Mouse (Mus musculus) mouse embryonic stem cell (cell line): ENCODE results near the gene Dtx3.
"Not testable (repeated sequence)": the region's sequence is repeated elsewhere in the genome, so short reads cannot be mapped to it uniquely, and the experiment has no call there.

Experiments
- in situ Hi-C, 2 experiments: fragments of 300-500 bp; cut with MboI; formaldehyde crosslinking; loops; 1 replicate in 1 of 2; 3 replicates in 1 of 2; pipeline ENCODE4 v1.14.3; 2019 to 2020; ENCODE audit warnings: low sequenced_read_pairs in 2 of 2, low pct_unique_long_range_greater_than_20kb in 1 of 2, mixed read lengths in 1 of 2; ENCODE audit not compliant: unreplicated experiment in 1 of 2

Gene Dtx3

GRCm38 (mm10) chr10:127209928-127210570, 14.5 kb upstream of the Dtx3 start:
- in situ Hi-C loops, result no loop called here

- in situ Hi-C loops, result no loop called here
Observed at GRCm38 (mm10) chr10:127208921-127209320, 13.4 kb upstream of the Dtx3 start.

DNA sequence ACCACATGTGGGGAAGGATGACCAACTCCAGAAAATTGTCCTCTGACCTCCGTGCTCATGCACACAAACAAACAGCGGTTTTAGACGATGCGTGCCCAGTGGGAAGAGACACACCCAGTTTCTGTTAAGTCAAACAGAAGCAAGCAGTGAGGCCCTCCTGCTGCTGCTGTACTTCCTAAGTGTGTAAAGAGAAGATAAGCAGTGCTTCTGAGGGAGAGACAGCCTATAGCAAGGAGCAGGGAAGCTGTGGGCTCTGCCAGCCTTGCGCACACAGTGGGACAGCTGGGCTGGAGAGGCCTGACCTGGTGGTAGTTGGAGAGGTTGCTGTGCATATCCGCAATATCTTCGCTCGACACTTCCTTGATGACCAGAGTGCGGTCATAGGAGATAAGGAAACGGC, 9.8 kb upstream of the Dtx3 start:
- in situ Hi-C loops, result no loop called here

DNA sequence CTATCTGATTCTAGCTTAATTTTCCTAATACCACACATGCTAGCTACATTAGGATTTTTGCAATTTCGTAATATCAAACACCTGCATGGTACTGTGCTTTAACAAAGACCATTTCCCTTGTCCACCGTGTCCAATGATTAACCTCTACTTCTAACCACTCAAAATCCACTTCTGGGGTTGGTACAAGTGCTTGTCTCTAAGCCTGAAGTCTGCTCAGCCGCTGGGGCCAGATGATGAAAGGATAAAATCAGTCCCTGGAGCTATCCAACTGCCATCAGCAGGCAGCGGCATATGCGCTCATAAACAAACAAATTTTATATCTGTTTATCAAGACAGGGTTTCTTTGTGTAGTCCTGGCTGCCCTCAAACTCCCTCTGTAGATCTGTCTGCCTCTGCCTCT, 9.1 kb upstream of the Dtx3 start:
- in situ Hi-C loops, result no loop called here

DNA sequence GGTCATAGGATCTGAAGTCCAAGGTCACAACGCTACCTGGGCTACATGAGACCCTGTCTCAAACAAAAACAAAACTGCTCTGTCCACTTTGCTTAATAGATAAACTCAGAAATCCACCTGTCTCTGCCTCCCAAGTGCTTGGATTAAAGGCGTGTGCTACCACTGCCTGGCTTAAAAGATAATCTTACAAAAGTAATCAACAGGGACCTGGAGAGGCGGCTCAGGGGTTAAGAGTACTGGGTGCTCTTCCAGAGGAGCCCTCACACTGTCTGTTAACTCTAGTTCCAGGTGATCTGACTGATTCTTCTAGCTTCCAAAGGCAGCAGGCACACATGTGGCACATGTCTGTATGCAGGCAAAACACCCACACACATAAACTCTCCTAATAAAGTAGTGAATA, 7.6 kb upstream of the Dtx3 start:
- in situ Hi-C loops, result no loop called here

DNA sequence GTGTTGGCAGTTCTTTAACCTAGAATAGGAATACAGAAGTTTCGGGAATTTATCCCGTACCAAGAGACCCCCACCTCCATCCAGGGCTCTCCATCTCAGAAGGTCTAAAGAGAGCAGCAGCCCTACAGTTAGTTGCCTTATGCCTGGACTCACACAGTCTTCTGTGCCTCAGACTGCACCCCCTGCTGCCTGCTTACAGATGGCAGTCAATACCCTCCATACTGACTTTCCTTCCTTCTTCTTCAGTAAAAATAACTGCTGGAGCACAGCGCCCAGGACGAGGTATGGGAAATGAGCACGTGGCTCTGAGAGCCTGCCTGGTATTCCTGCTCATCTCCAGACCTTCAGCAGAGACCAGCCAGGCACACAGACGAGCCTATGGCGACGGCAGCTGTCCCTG, 4.8 kb upstream of the Dtx3 start:
- in situ Hi-C loops, result no loop called here

- in situ Hi-C loops, result no loop called here
Observed at GRCm38 (mm10) chr10:127199474-127199873, 3.9 kb upstream of the Dtx3 start.

DNA sequence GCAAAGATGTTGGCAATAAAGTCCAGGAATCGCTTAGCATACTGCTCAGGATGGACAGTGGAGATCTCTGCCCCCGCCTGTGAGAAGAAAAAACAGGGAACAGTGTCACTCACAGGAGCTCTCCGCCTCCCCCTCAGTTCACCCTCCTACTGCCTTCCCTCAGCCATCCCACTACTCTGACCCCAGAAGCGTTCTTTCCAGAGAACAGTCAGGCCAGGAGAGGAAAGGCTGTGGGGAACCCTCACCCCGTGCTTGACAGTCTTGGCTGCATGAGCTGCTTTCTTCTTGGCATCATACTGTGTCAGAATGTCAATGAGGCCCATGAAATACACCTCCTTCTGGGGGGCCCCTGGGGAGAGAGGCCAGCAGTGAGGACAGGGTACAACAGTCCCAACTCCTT, 3.5 kb upstream of the Dtx3 start:
- in situ Hi-C loops, result no loop called here

DNA sequence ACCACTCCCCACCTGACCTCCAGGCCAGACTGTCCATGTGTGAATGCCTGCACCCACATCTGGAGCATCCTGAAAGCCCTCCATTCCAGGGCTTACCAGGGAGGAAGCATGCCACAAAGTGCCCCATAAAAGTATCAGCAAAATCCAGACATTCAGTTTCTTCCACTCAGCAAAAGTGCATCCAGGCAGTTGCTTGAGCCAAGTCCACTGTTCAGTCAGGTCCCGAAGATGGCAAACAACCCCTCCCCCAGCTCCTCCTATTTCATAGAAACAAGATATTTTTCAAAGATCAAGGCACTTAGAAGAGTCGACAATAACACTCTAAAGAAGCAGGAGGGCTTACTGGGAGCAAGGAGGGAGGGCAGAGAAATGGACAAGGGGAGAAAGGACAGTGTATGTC, 3.0 kb upstream of the Dtx3 start:
- in situ Hi-C loops, result no loop called here

DNA sequence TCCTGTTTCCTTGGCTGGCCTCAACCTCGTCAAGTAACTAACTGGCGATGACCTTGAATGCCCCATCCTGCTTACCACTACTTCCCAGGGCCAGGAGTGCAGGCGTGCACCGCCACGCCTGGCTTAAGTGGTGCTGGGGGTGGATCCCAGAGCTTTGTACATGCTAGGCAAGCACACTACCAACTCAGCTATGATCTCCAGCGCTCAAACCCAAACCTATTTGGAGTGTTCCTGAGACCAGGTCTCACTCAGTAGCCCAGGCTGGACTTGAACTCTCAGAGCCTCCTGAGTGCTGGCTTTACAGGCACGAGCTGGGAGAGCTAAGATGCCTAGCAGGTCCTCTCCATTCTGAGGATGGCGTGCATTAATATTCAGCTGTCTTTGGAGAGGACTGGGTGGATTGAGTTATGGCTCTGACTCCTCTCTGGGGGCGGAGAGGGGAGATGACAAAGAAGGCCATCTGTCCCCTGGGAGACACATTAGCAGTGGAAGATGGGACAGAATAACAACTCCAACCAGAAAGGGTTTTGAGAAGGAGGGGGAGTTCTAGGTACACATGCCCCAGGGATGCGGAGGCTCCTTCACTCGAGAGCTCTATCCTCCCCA, 2.1 kb upstream of the Dtx3 start:
- in situ Hi-C loops, result no loop called here

GRCm38 (mm10) chr10:127197104-127197503, 1.6 kb upstream of the Dtx3 start:
- in situ Hi-C loops, result no loop called here

- in situ Hi-C loops, result no loop called here
Observed at GRCm38 (mm10) chr10:127196392-127196791, 864 bp upstream of the Dtx3 start.

DNA sequence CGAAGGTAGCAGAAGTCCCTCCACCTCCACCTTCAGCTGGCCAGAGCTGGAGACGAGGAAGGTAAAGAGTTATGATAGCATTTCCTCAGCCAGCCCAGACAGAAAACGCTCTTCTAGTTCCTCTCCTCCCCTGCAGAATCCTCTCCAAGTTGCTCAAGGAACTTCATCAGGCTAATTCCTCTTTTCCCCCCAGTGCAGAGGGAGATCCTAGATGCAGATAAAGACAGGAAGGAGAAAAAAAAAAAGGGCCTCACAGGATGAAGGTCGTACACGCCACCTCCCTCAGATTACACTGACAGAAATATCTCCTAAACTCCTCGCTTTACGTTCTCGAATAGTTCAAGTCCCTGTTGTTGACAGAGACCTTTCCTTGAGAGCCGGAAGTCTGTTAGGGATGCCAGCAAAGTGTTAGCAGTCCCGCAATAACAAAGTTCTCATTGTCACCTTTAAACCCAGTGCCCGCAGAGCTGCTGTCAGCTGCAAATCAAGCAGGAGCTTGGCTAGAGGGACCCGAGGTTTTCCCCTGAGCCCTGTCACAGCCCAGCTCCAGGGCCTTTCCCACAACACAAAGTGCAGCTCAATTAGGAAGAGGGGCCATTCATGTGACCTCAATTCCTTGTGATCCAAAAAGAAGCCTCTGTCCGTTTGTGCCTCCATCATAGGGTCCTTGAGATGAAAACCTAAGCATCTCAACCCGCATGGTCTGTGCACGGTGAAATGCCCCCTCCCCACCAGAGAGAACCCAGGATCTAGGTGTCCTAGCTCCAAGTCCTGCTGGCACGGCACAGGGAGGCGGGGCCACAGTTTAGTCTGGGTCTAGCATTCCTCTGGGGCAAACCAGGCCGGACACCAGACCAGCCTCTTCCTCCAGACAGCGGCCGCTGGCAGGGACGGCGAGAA, 850 bp downstream of the Dtx3 start:
- in situ Hi-C loops, result no loop called here

- in situ Hi-C loops, result no loop called here
Observed at GRCm38 (mm10) chr10:127193011-127193410, 2.5 kb downstream of the Dtx3 start.

DNA sequence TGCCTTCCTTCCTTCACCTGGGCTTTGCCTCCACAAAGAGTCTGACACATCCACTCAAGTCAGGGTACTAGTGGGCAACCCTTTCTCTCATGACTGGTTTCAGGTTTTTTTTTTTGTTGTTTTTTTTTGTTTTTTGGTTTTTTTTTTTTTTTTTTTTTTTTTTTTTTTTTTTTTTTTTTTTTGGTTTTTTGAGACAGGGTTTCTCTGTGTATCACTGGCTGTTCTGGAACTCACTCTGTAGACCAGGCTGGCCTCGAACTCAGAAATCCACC, 3.5 kb downstream of the Dtx3 start:
- in situ Hi-C loops, result not testable (repeated sequence)

DNA sequence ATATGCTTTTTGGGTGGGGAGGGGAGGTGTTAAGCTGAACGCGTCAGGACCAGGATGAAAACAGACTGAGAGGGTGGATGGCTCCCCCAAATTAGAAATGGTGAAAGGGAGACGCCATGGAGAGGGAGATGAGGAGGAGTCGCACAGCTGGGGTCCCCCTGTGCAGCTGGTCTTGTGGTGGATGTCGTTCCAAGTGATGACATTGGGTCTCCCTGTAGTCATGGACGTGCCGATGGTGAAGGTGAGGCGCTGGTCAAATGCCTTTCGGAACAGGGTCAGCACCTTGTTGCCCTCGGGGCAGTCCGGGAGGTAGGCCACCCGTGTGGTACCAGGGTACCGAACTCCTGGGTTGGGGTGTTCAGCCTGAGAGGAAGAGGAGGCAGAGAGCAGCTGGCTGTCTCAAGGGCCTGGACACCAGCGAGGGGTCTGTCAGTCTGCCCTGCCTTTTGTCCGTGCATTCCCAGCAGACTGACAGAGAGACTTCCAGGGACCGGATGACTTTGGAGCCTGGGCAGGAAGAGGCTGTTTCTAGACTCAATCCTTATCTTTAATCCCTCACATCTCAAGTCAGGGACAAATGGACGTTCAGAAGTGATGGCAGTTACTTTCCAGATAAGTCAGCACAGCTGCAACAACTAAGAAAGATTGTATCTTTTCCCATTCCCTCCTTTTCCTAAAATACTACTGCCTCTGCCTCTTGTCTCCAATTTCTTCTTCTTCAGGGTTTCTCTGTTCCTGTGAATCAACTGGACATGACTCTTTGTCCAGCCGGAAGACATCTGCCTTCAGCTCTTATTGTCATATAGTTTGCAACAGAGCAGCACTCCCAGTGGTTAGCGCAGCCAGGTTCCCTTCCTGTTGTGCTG, 4.1 kb downstream of the Dtx3 start:
- in situ Hi-C loops, result no loop called here

DNA sequence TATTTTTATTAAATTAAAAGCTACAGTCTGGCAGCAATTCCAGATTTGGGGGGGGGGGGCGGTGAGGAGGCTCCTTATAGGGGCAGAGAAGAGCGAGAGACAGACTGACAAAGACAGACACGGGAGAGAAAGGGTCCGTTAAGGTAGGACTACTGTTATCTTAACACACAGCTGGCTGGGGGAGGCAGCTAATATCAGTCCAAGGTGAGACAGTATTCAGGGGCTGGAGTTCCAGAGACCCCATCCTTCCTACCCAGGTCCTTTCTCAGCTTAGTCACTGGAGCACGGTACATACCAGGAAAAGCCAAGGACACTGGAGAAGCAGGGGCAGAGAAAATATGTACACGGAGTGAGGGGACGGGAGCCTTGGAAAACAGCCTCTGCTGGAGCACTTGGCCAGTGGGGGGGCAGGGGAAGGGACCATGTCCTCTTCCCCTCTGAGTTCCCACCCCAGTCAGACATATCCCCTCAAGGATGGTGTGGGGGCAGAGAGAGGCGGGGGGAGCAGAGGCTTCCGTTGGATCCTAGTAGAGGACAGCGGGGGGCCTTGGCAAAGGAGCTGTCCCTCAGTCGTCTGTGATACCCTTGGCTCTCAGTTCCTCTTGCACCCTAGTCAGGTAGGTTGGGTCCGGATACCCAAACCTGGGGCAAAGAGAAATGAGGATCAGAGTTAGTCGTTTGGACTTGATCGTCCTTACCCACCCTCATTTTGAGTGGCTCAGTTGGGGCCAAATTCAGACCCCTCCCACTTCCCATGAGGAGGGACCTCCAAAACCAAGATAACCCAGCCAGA, 4.9 kb downstream of the Dtx3 start:
- in situ Hi-C loops, result no loop called here

DNA sequence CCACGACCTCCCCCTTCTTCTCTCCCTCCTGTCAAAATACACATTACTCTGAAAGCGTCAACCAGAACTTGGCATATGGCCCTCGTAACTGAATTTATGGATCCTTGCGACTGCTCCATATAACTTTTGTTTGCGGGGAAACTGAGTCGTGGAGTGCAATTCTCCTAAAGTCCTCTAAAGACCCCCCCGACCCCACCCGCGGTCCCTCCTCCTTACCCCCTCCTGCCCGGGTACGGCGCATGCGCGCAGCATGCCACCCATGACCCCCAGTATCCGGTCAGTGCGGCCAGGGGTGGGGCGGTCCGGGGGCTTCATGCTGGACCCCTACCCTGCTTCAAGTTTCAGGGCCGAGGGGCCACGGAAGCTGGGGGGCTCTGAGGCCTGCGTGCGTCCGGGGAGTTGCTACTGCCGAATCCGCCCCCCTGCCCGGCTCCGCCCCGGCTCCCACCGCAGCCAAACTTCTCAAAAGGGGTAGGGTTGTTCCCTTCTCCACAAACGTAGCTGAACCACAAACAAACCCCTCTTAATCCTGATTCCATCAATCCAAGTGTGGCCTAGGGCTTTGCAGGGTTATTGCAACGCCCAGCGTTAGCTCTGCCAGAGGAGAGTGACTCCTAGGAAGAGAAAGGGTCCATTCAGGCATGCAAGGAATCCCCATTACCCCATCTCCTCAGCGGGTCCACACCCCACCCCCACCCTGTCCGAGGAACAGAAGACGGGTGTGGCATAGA, 5.7 kb downstream of the Dtx3 start, which contains the start of gene Arhgef25:
TSS of gene Arhgef25 (minus strand) at position 433 of the 731 bp plus-strand sequence.
- in situ Hi-C loops, result loop anchor here in 1 of 2 experiments (5.0 to 10.0 kb wide), 2 partner anchors 32 to 55 kb away; no protein-coding TSS in a partner anchor
